Mouse (Mus musculus): Measurements from ENCODE around the gene Fam90a1a.

DNA sequence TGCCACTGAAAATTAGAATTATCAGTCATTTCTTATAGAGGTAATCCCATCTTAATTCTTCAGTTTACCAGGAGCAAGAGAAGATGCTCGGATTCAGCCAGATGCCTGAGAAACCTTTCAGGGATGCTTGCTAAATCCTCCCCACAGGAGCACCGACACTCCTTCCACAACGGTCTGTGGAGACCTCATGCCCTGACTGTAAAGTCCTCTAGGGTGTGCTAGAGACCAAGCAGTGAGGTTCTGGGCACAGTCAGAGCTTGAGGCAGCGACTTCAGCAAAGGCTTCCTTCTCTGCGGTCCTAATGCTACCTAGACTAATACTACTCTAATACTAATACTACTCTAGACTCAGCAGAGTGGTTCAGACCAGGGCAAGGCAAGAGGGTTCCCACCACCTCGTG is 33.7 kb downstream of the Fam90a1a start:
- TF ChIP-seq POLR2A (IDR thresholded peaks at IDR 0.05; ENCODE audit: insufficient read length, low read depth) (no peak), MYOG (IDR thresholded peaks at IDR 0.05; ENCODE audit: control insufficient read depth in 1 of 3, insufficient read depth in 1 of 3, insufficient read length in 2 of 3, low read depth in 2 of 3) (no peak)
